Mouse (Mus musculus) heart, embryonic 16.5 days (tissue): ENCODE measurements around the gene Epha10. TPM values are rescaled to one million over a fixed set of nuclear protein-coding genes. Genes with fewer than 3 reads are reported as not detected.

Experiments
- ATAC-seq: fragments of 200-750 bp; cut with Nextera tagmentation; replicated peaks from 2 replicates; pipeline ENCODE4 v1.8.0; 2017; ENCODE audit warnings: moderate number of reproducible peaks; ENCODE audit not compliant: insufficient read depth, low FRiP score; ENCODE audit errors: extremely low read depth
- H3K27ac ChIP-seq: fragments of 300-500 bp; sonication (generic); 2 replicates; pipeline ENCODE4 v1.5.1; 2014; ENCODE audit warnings: mild to moderate bottlenecking, low read length, control low read depth, moderate library complexity
- H3K27me3 ChIP-seq: fragments of 300-500 bp; sonication (generic); 2 replicates; pipeline ENCODE4 v1.6.1; 2014; ENCODE audit warnings: low read length, mixed read lengths; ENCODE audit not compliant: control insufficient read depth, insufficient read depth
- H3K36me3 ChIP-seq: fragments of 300-500 bp; sonication (generic); 2 replicates; pipeline ENCODE4 v1.6.1; 2014; ENCODE audit not compliant: control insufficient read depth, insufficient read depth
- H3K4me1 ChIP-seq: fragments of 300-500 bp; sonication (generic); 2 replicates; pipeline ENCODE4 v1.6.1; 2014; ENCODE audit warnings: low read length, mixed read lengths; ENCODE audit not compliant: control insufficient read depth, insufficient read depth
- H3K4me2 ChIP-seq: fragments of 300-500 bp; sonication (generic); 2 replicates; pipeline ENCODE4 v1.6.1; 2014; ENCODE audit warnings: low read depth, mild to moderate bottlenecking, control low read depth, low read length
- H3K4me3 ChIP-seq: fragments of 300-500 bp; sonication (generic); 2 replicates; pipeline ENCODE4 v1.5.1; 2014; ENCODE audit warnings: mild to moderate bottlenecking, control low read depth, low read length
- H3K9ac ChIP-seq: fragments of 300-500 bp; sonication (generic); 2 replicates; pipeline ENCODE4 v1.6.1; 2014; ENCODE audit warnings: low read length, control low read depth
- H3K9me3 ChIP-seq: fragments of 300-500 bp; sonication (generic); replicated peaks from 2 replicates; pipeline ENCODE4 v1.6.1; 2016; ENCODE audit warnings: low read length; ENCODE audit not compliant: control insufficient read depth
- WGBS: fragments of 180-500 bp; shearing (Covaris S2); extraction: QIAGEN DNeasy Blood & Tissue Kit; methylation state at CpG from one replicate; pipeline ENCODE4 v1.1.7; 2014; 5-methylcytosine and 5-hydroxymethylcytosine counted together
- polyA plus RNA-seq: library from polyadenylated mRNA; unstranded; fragments of >200 nt; fragmentation: Nextera tagmentation; extraction: Ambion mirVana; gene quantifications from 2 replicates; pipeline ENCODE4 v1.2.1, GENCODE M21; 2015

Gene Epha10
- polyA plus RNA-seq, 1 experiment from 2014 or later: 0.03 TPM

GRCm38 (mm10) chr4:124888702-124889101 lies 8.0 kb downstream of the Epha10 start:
- no peak for ATAC-seq
- Histone ChIP-seq H3K9me3 (no peaks in the 10 kb centered on the region), H3K4me2 (no peak overlapping the region), H3K27ac (no peak overlapping the region), H3K36me3 (no peaks in the 10 kb centered on the region), H3K4me3 (no peak overlapping the region), H3K9ac (no peak overlapping the region), H3K27me3 (peaks cover 62% of the 10 kb centered on the region), H3K4me1 (no peaks in the 10 kb centered on the region)
- 68% methylated on average over 7 of the region's 7 CpGs for WGBS

GRCm38 (mm10) chr4:124889935-124890334 lies 9.2 kb downstream of the Epha10 start:
- no peaks in the 10 kb centered on the region for H3K4me1 ChIP-seq
- peaks cover 64% of the 10 kb centered on the region for H3K27me3 ChIP-seq
- no peak for ATAC-seq

DNA sequence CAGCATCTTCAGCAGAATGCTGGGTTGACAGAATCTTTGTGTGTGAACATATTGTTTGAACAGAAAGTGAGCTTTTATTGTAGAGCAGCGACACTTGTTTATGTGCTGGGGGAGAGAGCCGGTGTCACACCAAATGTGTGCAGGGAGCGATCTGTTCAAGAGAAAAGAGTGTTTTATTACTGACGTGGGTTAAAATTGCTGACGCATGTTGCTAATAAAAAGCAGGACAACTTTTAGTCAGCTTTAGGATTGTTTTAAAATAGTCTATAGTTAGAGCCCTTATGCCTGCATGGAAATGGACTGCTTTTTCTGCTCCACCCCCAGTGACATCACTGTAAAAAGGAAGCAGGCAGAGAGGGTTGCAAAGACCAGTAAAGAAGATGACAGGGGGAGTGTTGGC lies 10.1 kb downstream of the Epha10 start:
- Histone ChIP-seq H3K27me3 (peaks cover 68% of the 10 kb centered on the region), H3K4me1 (no peaks in the 10 kb centered on the region), H3K4me2 (no peak overlapping the region), H3K9me3 (no peaks in the 10 kb centered on the region), H3K27ac (no peak overlapping the region), H3K4me3 (no peak overlapping the region), H3K9ac (no peak overlapping the region), H3K36me3 (no peaks in the 10 kb centered on the region)
- no peak for ATAC-seq
- WGBS: 76% methylated on average over 5 of the region's 5 CpGs

More at GRCm38 (mm10) chr4:124889935-124890334, 9.2 kb downstream of the Epha10 start:
- Histone ChIP-seq H3K9ac (no peak overlapping the region), H3K9me3 (no peaks in the 10 kb centered on the region), H3K27ac (no peak overlapping the region), H3K4me2 (no peak overlapping the region), H3K4me3 (no peak overlapping the region), H3K36me3 (no peaks in the 10 kb centered on the region)
- WGBS: 85% methylated on average over 2 of the region's 2 CpGs

- no peak for ATAC-seq
Measured at GRCm38 (mm10) chr4:124893769-124894168, 13.1 kb downstream of the Epha10 start.

DNA sequence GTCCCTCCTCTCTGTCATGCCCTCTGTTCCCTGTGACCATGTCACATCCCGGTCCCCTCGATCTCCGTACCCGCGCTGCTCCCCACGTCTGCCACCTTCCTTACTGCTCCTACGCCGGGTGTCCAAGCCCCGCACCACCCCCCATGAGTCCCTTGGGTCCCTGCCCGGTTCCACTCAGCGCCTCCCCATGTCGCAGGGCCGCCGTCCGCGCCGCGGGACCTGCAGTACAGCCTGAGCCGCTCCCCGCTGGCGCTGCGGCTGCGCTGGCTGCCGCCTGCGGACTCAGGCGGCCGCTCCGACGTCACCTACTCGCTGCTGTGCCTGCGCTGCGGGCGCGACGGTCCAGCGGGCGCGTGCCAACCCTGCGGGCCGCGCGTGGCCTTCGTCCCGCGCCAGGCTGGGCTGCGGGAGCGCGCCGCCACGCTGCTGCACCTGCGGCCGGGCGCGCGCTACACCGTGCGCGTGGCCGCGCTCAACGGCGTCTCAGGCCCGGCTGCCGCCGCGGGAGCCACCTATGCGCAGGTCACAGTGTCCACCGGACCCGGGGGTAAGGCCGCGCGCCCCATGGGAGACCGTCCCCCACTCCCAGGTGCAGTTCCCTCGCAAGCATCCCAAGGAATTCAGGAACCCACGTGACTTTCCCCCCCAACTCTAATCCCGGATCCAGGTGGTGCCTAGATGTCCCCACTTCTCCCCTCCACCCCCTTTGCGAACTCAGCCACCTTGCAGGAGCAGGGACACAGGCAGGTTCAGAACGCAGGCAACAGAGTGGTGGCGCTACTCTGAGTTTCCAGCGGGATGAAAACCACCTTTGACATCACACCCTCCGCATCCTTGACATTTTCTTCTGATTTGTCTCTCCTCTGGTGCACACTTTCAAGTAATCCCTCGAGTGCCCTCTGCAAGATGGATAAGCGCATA lies 14.1 kb downstream of the Epha10 start:
- H3K27me3 ChIP-seq: peaks cover 62% of the 10 kb centered on the region
- WGBS: 1% methylated on average over 83 of the region's 83 CpGs
- no peaks in the 10 kb centered on the region for H3K36me3 ChIP-seq
- H3K4me1 ChIP-seq: no peaks in the 10 kb centered on the region
- H3K4me3 ChIP-seq: peak overlapping the region; percentile 50
- H3K9me3 ChIP-seq: no peaks in the 10 kb centered on the region
- H3K4me2 ChIP-seq: peak overlapping the region; percentile 73
- H3K9ac ChIP-seq: no peak overlapping the region
- ATAC-seq: 0 out of 2 replicates have a peak, but pooled peaks have one; percentile 23
- H3K27ac ChIP-seq: no peak overlapping the region

More at GRCm38 (mm10) chr4:124893769-124894168, 13.1 kb downstream of the Epha10 start:
- Histone ChIP-seq H3K27ac (no peak overlapping the region), H3K4me1 (no peaks in the 10 kb centered on the region), H3K27me3 (peaks cover 64% of the 10 kb centered on the region), H3K4me2 (no peak overlapping the region), H3K9me3 (no peaks in the 10 kb centered on the region), H3K36me3 (no peaks in the 10 kb centered on the region), H3K9ac (no peak overlapping the region), H3K4me3 (no peak overlapping the region)
- WGBS: 38% methylated on average over 6 of the region's 6 CpGs

DNA sequence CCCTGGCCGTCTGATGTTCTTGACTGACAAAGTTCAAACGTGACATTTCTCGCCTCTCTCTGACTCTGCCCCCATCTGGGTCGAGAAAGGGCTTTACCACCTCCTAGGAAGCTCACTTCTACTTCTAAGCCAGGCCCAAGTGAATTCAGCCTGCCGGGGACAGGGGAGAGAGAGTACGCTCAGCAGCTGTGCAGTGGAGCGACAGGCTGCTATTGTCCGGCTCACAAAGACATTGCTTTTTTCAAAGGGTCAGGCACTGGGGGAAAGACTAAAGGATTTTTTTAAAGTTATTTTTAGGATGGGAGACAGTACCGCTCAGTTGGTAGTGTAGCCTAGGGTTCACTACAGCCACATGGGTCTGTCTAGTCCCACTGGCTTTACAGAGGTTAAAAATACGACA lies 17.7 kb downstream of the Epha10 start:
- no peak for ATAC-seq
- H3K36me3 ChIP-seq: no peaks in the 10 kb centered on the region
- WGBS: 53% methylated on average over 10 of the region's 10 CpGs
- H3K4me1 ChIP-seq: no peaks in the 10 kb centered on the region
- no peak overlapping the region for H3K4me2 ChIP-seq
- H3K27ac ChIP-seq: no peak overlapping the region
- H3K27me3 ChIP-seq: peaks cover 43% of the 10 kb centered on the region
- no peak overlapping the region for H3K4me3 ChIP-seq
- no peaks in the 10 kb centered on the region for H3K9me3 ChIP-seq
- no peak overlapping the region for H3K9ac ChIP-seq

DNA sequence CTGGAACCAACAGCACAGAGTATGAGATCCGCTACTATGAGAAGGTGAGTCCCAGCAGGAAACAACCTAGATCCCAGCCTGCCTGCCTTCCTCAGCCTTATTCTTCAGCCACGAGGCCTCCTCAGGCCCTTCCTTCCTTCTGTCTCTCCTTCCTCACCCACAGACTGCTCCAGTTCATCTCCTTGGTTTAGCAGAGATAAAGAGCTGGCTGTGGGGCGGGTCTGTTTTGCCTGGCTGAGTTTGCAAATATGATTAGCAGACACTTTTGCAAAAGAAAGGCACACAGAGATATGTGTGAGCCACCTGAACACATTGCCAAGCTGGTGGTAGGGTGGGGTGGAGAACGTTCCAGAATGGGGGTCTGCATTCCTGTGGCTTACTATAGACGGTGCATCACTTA lies 19.2 kb downstream of the Epha10 start:
- 45% methylated on average over 5 of the region's 5 CpGs for WGBS
- H3K27me3 ChIP-seq: peaks cover 31% of the 10 kb centered on the region

DNA sequence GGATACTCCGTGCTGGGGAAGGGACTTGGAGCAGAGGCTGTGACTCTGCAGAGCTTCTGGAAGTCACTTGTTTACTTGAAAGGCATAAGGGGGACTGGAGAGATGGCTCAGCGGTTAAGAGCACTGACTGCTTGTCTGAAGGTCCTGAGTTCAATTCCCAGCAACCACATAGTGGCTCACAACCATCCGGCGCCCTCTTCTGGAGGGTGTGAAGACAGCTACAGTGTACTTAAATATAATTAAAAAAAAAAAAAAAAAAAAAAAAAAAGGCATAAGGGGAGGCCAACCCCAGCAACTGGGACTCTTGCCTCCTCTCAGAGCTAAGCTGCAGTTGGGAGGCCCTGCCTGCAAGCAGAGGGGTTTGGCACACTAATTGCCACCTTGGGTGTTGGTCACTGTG lies 24.7 kb downstream of the Epha10 start:
- WGBS: 60% methylated on average over 4 of the region's 4 CpGs
- no peak overlapping the region for H3K4me3 ChIP-seq
- no peak overlapping the region for H3K9ac ChIP-seq
- H3K27ac ChIP-seq: no peak overlapping the region
- H3K4me2 ChIP-seq: no peak overlapping the region
- H3K4me1 ChIP-seq: peaks cover 6% of the 10 kb centered on the region
- H3K36me3 ChIP-seq: no peaks in the 10 kb centered on the region
- no peak for ATAC-seq
- H3K27me3 ChIP-seq: peaks cover 14% of the 10 kb centered on the region
- H3K9me3 ChIP-seq: no peaks in the 10 kb centered on the region

More for the DNA sequence above, 19.2 kb downstream of the Epha10 start:
- no peak overlapping the region for H3K27ac ChIP-seq
- ATAC-seq: no peak
- H3K4me2 ChIP-seq: no peak overlapping the region
- no peaks in the 10 kb centered on the region for H3K36me3 ChIP-seq
- H3K4me3 ChIP-seq: no peak overlapping the region
- no peaks in the 10 kb centered on the region for H3K4me1 ChIP-seq
- H3K9me3 ChIP-seq: no peaks in the 10 kb centered on the region
- no peak overlapping the region for H3K9ac ChIP-seq
